Mouse (Mus musculus): ENCODE data around the gene Nol9. TPM values are rescaled to one million over a fixed set of nuclear protein-coding genes. Genes with fewer than 3 reads are reported as not detected.

The Nol9 gene
- polyA plus RNA-seq (2015; fragmentation: Nextera tagmentation; extraction: Ambion mirVana): 14.1 and 14.7 TPM in 2 replicates

GRCm38 (mm10) chr4:152038985-152039830, at the start of gene Nol9:
TSS of gene Nol9 (plus strand) at chr4:152039321.

GRCm38 (mm10) chr4:151996173-151996950, 42.8 kb upstream of the Nol9 start, which contains the start of gene Phf13:
TSS of gene Phf13 (minus strand) at chr4:151996258.

GRCm38 (mm10) chr4:152008622-152009075, 30.5 kb upstream of the Nol9 start, which contains the start of gene Klhl21:
TSS of gene Klhl21 (plus strand) at chr4:152008803.

GRCm38 (mm10) chr4:152027524-152027923, 11.6 kb upstream of the Nol9 start, which contains the start of gene Zbtb48:
TSS of gene Zbtb48 (minus strand) at chr4:152027671.

GRCm38 (mm10) chr4:152038225-152038984, 716 bp upstream of the Nol9 start, which contains the start of gene Tas1r1:
TSS of gene Tas1r1 (minus strand) at chr4:152038568.

GRCm38 (mm10) chr4:152072121-152072601, 33.0 kb downstream of the Nol9 start, which contains the start of gene Plekhg5:
TSS of gene Plekhg5 (plus strand) at chr4:152072498.

Other genes with a start within 250 kb of the Nol9 start
- gene Camta1, start 177.4 kb upstream of the Nol9 start, polyA plus RNA-seq (2015; fragmentation: Nextera tagmentation; extraction: Ambion mirVana): 58.7 and 71.7 TPM in 2 replicates
- gene Dnajc11, start 105.6 kb upstream of the Nol9 start, polyA plus RNA-seq (2015; fragmentation: Nextera tagmentation; extraction: Ambion mirVana): 27.4 and 30.3 TPM in 2 replicates
- gene Thap3, start 50.3 kb upstream of the Nol9 start, polyA plus RNA-seq (2015; fragmentation: Nextera tagmentation; extraction: Ambion mirVana): 23.2 and 34.7 TPM in 2 replicates
- 18.1 and 18.7 TPM in 2 replicates for gene Phf13, start 43.1 kb upstream of the Nol9 start, polyA plus RNA-seq (2015; fragmentation: Nextera tagmentation; extraction: Ambion mirVana)
- gene Klhl21, start 30.5 kb upstream of the Nol9 start, polyA plus RNA-seq (2015; fragmentation: Nextera tagmentation; extraction: Ambion mirVana): 24.9 and 27.0 TPM in 2 replicates
- gene Zbtb48, start 11.7 kb upstream of the Nol9 start, polyA plus RNA-seq (2015; fragmentation: Nextera tagmentation; extraction: Ambion mirVana): 6.2 and 6.4 TPM in 2 replicates
- 0.08 TPM in 1 of 2 replicates, not detected in the other for gene Tas1r1, start 753 bp upstream of the Nol9 start, polyA plus RNA-seq (2015; fragmentation: Nextera tagmentation; extraction: Ambion mirVana)
- gene Plekhg5, start 33.2 kb downstream of the Nol9 start, polyA plus RNA-seq (2015; fragmentation: Nextera tagmentation; extraction: Ambion mirVana): 7.8 TPM in 2 replicates
- gene Tnfrsf25, start 76.6 kb downstream of the Nol9 start, polyA plus RNA-seq (2015; fragmentation: Nextera tagmentation; extraction: Ambion mirVana): 0.16 and 0.41 TPM in 2 replicates
- 0.65 and 0.78 TPM in 2 replicates for gene Espn, start 113.0 kb downstream of the Nol9 start, polyA plus RNA-seq (2015; fragmentation: Nextera tagmentation; extraction: Ambion mirVana)
- not detected in 2 replicates for gene Hes2, start 119.5 kb downstream of the Nol9 start, polyA plus RNA-seq (2015; fragmentation: Nextera tagmentation; extraction: Ambion mirVana)
- 26.4 and 29.8 TPM in 2 replicates for gene Acot7, start 138.8 kb downstream of the Nol9 start, polyA plus RNA-seq (2015; fragmentation: Nextera tagmentation; extraction: Ambion mirVana)
- 15.2 and 17.2 TPM in 2 replicates for gene Gpr153, start 234.9 kb downstream of the Nol9 start, polyA plus RNA-seq (2015; fragmentation: Nextera tagmentation; extraction: Ambion mirVana)

Measured in urinary bladder, postnatal 0 days (tissue).